Comparison of ENCODE assay signal across 8 mouse cellular contexts in genomic region chr17:85090120-85091099, GRCm38 (mm10). TPM values are rescaled to one million over a fixed set of nuclear protein-coding genes. Genes with fewer than 3 reads are reported as not detected.
DNase-seq lines count a peak whose midpoint lies in the region; ATAC-seq lines count a peak whose summit lies in the region.

Gene Prepl (minus strand): TSS chr17:85090241.
Gene Camkmt (plus strand): TSS chr17:85090552.

- WGBS in forebrain, embryonic 14.5 days, result under 1% methylated on average over 63 of the region's 63 CpGs
- under 1% methylated on average over 63 of the region's 63 CpGs for WGBS in neural tube, embryonic 15.5 days

- no peaks in the 10 kb centered on the region for H3K27me3 ChIP-seq in forebrain, embryonic 14.5 days (replicated peaks; ENCODE audit: control insufficient read depth, insufficient read depth, low read length)
- H3K27me3 ChIP-seq in neural tube, embryonic 15.5 days (replicated peaks), result no peaks in the 10 kb centered on the region

- peaks cover 5% of the 10 kb centered on the region for H3K4me1 ChIP-seq in forebrain, embryonic 14.5 days (ENCODE audit: control insufficient read depth, insufficient read depth, low read length)
- H3K4me1 ChIP-seq in neural tube, embryonic 15.5 days, result peaks cover 31% of the 10 kb centered on the region

- peak within 1 kb of the TSS; percentile 74 for H3K9ac ChIP-seq in forebrain, embryonic 14.5 days (ENCODE audit: low read length)
- peak within 1 kb of the TSS; percentile 83 for H3K9ac ChIP-seq in neural tube, embryonic 15.5 days (replicated peaks)

- peak; percentile 98 for DNase-seq in ES-CJ7 (ENCODE audit: low read depth, low spot score)
- peak; percentile 95 for DNase-seq in cerebellum, adult 11 months
- peak; percentile 99 for DNase-seq in forebrain, embryonic 14.5 days (ENCODE audit: low spot score)
- peak; percentile 93 to 96 for DNase-seq in heart, postnatal 14 days
- peak; percentile 97 for DNase-seq in layer of hippocampus, adult 11-12 months (ENCODE audit: low spot score)
- DNase-seq in lung, adult 18-20 months, result peak; percentile 97 to 98
- peak; percentile 97 for DNase-seq in testis, postnatal 14 days (ENCODE audit: low spot score)

- H3K4me2 ChIP-seq in forebrain, embryonic 14.5 days (ENCODE audit: low read length), result peak within 1 kb of the TSS; percentile 65
- peak within 1 kb of the TSS; percentile 76 for H3K4me2 ChIP-seq in neural tube, embryonic 15.5 days

- no peaks in the 10 kb centered on the region for H3K9me3 ChIP-seq in forebrain, embryonic 14.5 days (replicated peaks; ENCODE audit: control insufficient read depth, low read length)
- H3K9me3 ChIP-seq in neural tube, embryonic 15.5 days (replicated peaks), result no peaks in the 10 kb centered on the region

- H3K27ac ChIP-seq in forebrain, embryonic 14.5 days (ENCODE audit: low read depth, low read length), result peak within 1 kb of the TSS; percentile 83
- peak within 1 kb of the TSS; percentile 94 for H3K27ac ChIP-seq in neural tube, embryonic 15.5 days (replicated peaks)

- intact Hi-C loops in heart, postnatal 14 days (cut with DNase I), result loop anchor here (2.0 to 5.0 kb wide), 3 partner anchors 132 to 300 kb away; partner anchors contain the start of gene Lrpprc

- ATAC-seq in forebrain, embryonic 14.5 days, result peak; percentile 98
- ATAC-seq in neural tube, embryonic 15.5 days (ENCODE audit: low FRiP score), result peak; percentile 98

- no peaks in the 10 kb centered on the region for H3K36me3 ChIP-seq in forebrain, embryonic 14.5 days (ENCODE audit: control insufficient read depth, insufficient read depth, low read length)
- H3K36me3 ChIP-seq in neural tube, embryonic 15.5 days, result no peaks in the 10 kb centered on the region

- peak within 1 kb of the TSS; percentile 81 for H3K4me3 ChIP-seq in forebrain, embryonic 14.5 days (ENCODE audit: low read depth, low read length)
- H3K4me3 ChIP-seq in neural tube, embryonic 15.5 days (replicated peaks), result peak within 1 kb of the TSS; percentile 98

RNA-seq across cellular contexts. Expression of gene Prepl, which starts in this region (rescaled TPM):
- polyA plus RNA-seq in forebrain, embryonic 14.5 days (2014; fragmentation: Nextera tagmentation; extraction: Ambion mirVana), result 83.7 and 96.6 TPM in 2 replicates
- total RNA-seq in heart, postnatal 14 days (2021), result 100 to 1,000 TPM; 136 to 137 TPM
- 126 and 135 TPM in 2 replicates for polyA plus RNA-seq in neural tube, embryonic 15.5 days (2015; fragmentation: Nextera tagmentation; extraction: Ambion mirVana)

RNA-seq across cellular contexts. Expression of gene Camkmt, which starts in this region (rescaled TPM):
- 15.9 and 19.1 TPM in 2 replicates for polyA plus RNA-seq in forebrain, embryonic 14.5 days (2014; fragmentation: Nextera tagmentation; extraction: Ambion mirVana)
- 1 to 10 TPM; 2.3 TPM for total RNA-seq in heart, postnatal 14 days (2021)
- 19.7 and 22.4 TPM in 2 replicates for polyA plus RNA-seq in neural tube, embryonic 15.5 days (2015; fragmentation: Nextera tagmentation; extraction: Ambion mirVana)

Comparison
In these comparisons a context has a peak if more than half of its experiments do, and no peak if none do; other contexts are left out.
1. Peak in every context shown above with its lines: DNase-seq, ATAC-seq, H3K4me3 ChIP-seq and H3K27ac ChIP-seq.